Comparison of ENCODE assay signal across 19 mouse cellular contexts in the genomic region with DNA sequence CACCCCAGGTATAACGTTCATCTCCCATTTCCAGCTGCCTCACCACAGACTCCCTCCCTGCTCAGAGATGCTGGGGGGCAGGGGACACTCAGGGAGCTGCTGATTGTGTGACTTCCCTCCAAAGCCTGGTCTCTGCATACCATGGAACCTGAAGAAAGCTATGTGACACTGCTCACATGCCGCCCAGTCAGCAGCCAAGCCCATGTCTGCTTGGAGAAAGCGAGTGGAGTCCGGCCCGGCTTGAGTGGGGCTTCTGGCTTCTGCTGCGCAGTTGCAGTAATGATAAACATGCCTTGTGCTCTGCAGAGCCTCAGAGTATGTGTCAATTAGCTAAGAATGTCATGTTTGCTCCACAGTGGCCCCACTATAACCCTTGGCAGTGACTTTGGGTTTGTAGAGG. TPM values are rescaled to one million over a fixed set of nuclear protein-coding genes. Genes with fewer than 3 reads are reported as not detected.
"Had no signal": no experiment of that assay in that cellular context is flagged by ENCODE, and none has a peak within 500 bp of the region (broad histone marks: within the 10 kb centered on the region; RNA-seq: fewer than 3 reads in every experiment).

No protein-coding gene starts in this region.

- H3K4me3 ChIP-seq: layer of hippocampus, adult 2 months; limb, embryonic 10.5 days; limb, embryonic 13.5 days; liver, embryonic 12.5 days; liver, embryonic 15.5 days; midbrain, embryonic 12.5 days; midbrain, embryonic 15.5 days; neural tube, embryonic 13.5 days; stomach, embryonic 15.5 days had no signal

- H3K9ac ChIP-seq: limb, embryonic 13.5 days; liver, embryonic 12.5 days; liver, embryonic 15.5 days; midbrain, embryonic 12.5 days; midbrain, embryonic 15.5 days; neural tube, embryonic 13.5 days; stomach, embryonic 15.5 days had no signal

- H3K4me2 ChIP-seq: limb, embryonic 13.5 days; liver, embryonic 12.5 days; liver, embryonic 15.5 days; midbrain, embryonic 12.5 days; midbrain, embryonic 15.5 days; neural tube, embryonic 13.5 days; stomach, embryonic 15.5 days had no signal

- H3K27ac ChIP-seq: layer of hippocampus, adult 2 months; limb, embryonic 10.5 days; limb, embryonic 13.5 days; liver, embryonic 12.5 days; liver, embryonic 15.5 days; macrophage; midbrain, embryonic 12.5 days; midbrain, embryonic 15.5 days; neural tube, embryonic 13.5 days; stomach, embryonic 15.5 days had no signal

- H3K4me1 ChIP-seq: limb, embryonic 13.5 days; liver, embryonic 12.5 days; liver, embryonic 15.5 days; midbrain, embryonic 12.5 days; neural tube, embryonic 13.5 days; stomach, embryonic 15.5 days had no signal

- DNase-seq: kidney, postnatal 14 days; layer of hippocampus, adult 9-11 months; liver; lung, adult 2 months; retina, postnatal 1 day; right cerebral cortex, postnatal 25 days; spleen, adult 18-20 months; thymus, postnatal 25 days had no signal

- H3K27me3 ChIP-seq: limb, embryonic 13.5 days; liver, embryonic 12.5 days; liver, embryonic 15.5 days; midbrain, embryonic 12.5 days; midbrain, embryonic 15.5 days; neural tube, embryonic 13.5 days; stomach, embryonic 15.5 days had no signal

- ATAC-seq: liver, embryonic 12.5 days; midbrain, embryonic 15.5 days had no signal

- H3K9me3 ChIP-seq: limb, embryonic 10.5 days; limb, embryonic 13.5 days; liver, embryonic 12.5 days; liver, embryonic 15.5 days; midbrain, embryonic 12.5 days; midbrain, embryonic 15.5 days; neural tube, embryonic 13.5 days; stomach, embryonic 15.5 days had no signal

RNA-seq across cellular contexts. Expression of gene Ncs1, which starts 26.2 kb away (rescaled TPM):
- total RNA-seq: neutrophil, adult 5-6 weeks had no signal
